16 mouse cellular contexts compared by ENCODE assay signal in genomic region chr13:112426265-112427135, GRCm38 (mm10). TPM values are rescaled to one million over a fixed set of nuclear protein-coding genes. Genes with fewer than 3 reads are reported as not detected.
DNase-seq lines count a peak whose midpoint lies in the region; ATAC-seq lines count a peak whose summit lies in the region.
"Had no signal": no experiment of that assay in that cellular context is flagged by ENCODE, and none has a peak within 500 bp of the region (broad histone marks: within the 10 kb centered on the region; RNA-seq: fewer than 3 reads in every experiment).

No protein-coding gene starts in this region.

- no peak for ATAC-seq in midbrain, embryonic 14.5 days (ENCODE audit: low FRiP score, low TSS enrichment)
- no peak for ATAC-seq in kidney, embryonic 14.5 days (ENCODE audit: low FRiP score, low TSS enrichment)

- H3K27me3 ChIP-seq in midbrain, embryonic 10.5 days (ENCODE audit: low read depth, poor library complexity, severe bottlenecking), result no peaks in the 10 kb centered on the region
- no peaks in the 10 kb centered on the region for H3K27me3 ChIP-seq in midbrain, embryonic 14.5 days (ENCODE audit: control insufficient read depth, insufficient read depth, low read length)
- no peaks in the 10 kb centered on the region for H3K27me3 ChIP-seq in limb, embryonic 10.5 days (ENCODE audit: low read depth, poor library complexity, severe bottlenecking)
- no peaks in the 10 kb centered on the region for H3K27me3 ChIP-seq in kidney, embryonic 14.5 days (ENCODE audit: control insufficient read depth, insufficient read depth, low read length)
- H3K27me3 ChIP-seq: limb, embryonic 13.5 days; neural tube, embryonic 12.5 days had no signal

- H3K9ac ChIP-seq in midbrain, embryonic 14.5 days (replicated peaks; ENCODE audit: low read length), result no peak overlapping the region
- H3K9ac ChIP-seq in kidney, embryonic 14.5 days (ENCODE audit: low read depth, low read length), result no peak overlapping the region
- H3K9ac ChIP-seq: limb, embryonic 13.5 days; liver, postnatal 0 days; neural tube, embryonic 12.5 days had no signal

- 78% methylated on average over 13 of the region's 13 CpGs for WGBS in midbrain, embryonic 10.5 days
- WGBS in midbrain, embryonic 14.5 days, result 77% methylated on average over 13 of the region's 13 CpGs
- 71% methylated on average over 13 of the region's 13 CpGs for whole genome bisulfite sequencing in limb, embryonic 10.5 days
- WGBS in kidney, embryonic 14.5 days, result 68% methylated on average over 13 of the region's 13 CpGs

- 0 out of 2 replicates have a peak overlapping the region, but pooled peaks have one; percentile 28 for H3K27ac ChIP-seq in midbrain, embryonic 10.5 days (replicated peaks)
- H3K27ac ChIP-seq in midbrain, embryonic 14.5 days (replicated peaks; ENCODE audit: low read depth, low read length), result no peak overlapping the region
- peak overlapping the region; percentile 44; the same call in 1 of the 2 replicates for H3K27ac ChIP-seq in limb, embryonic 10.5 days
- H3K27ac ChIP-seq in kidney, embryonic 14.5 days (ENCODE audit: low read depth, low read length), result no peak overlapping the region
- H3K27ac ChIP-seq: limb, embryonic 13.5 days; neural tube, embryonic 12.5 days had no signal

- no peak overlapping the region for H3K4me2 ChIP-seq in midbrain, embryonic 14.5 days (ENCODE audit: low read length)
- H3K4me2 ChIP-seq in kidney, embryonic 14.5 days (replicated peaks; ENCODE audit: low read depth, low read length), result no peak overlapping the region
- H3K4me2 ChIP-seq: limb, embryonic 13.5 days; neural tube, embryonic 12.5 days had no signal

- no peaks in the 10 kb centered on the region for H3K9me3 ChIP-seq in midbrain, embryonic 10.5 days (replicated peaks)
- no peaks in the 10 kb centered on the region for H3K9me3 ChIP-seq in midbrain, embryonic 14.5 days (ENCODE audit: control insufficient read depth, low read length)
- H3K9me3 ChIP-seq in limb, embryonic 10.5 days (replicated peaks), result no peaks in the 10 kb centered on the region
- H3K9me3 ChIP-seq in kidney, embryonic 14.5 days (ENCODE audit: control insufficient read depth, low read length), result no peaks in the 10 kb centered on the region
- H3K9me3 ChIP-seq: limb, embryonic 13.5 days; neural tube, embryonic 12.5 days had no signal

- peak; percentile 81 for DNase-seq in heart, adult 11 months
- no peak for DNase-seq in heart, adult 8-10 months (ENCODE audit: low spot score)
- no peak for DNase-seq in midbrain, embryonic 10.5 days (ENCODE audit: low spot score)
- no peak for DNase-seq in midbrain, embryonic 14.5 days
- DNase-seq in limb, embryonic 10.5 days (ENCODE audit: low spot score), result peak; percentile 28
- peak; percentile 66 for DNase-seq in thymus, postnatal 25 days
- no peak for DNase-seq in lung, postnatal 36 days
- DNase-seq: cerebellum, adult 8-10 months; embryo, embryonic 11 days; kidney, adult 9 months; layer of hippocampus, adult 9-11 months had no signal

- no peak overlapping the region for H3K4me3 ChIP-seq in midbrain, embryonic 10.5 days
- H3K4me3 ChIP-seq in midbrain, embryonic 14.5 days (replicated peaks; ENCODE audit: low read depth, low read length), result no peak overlapping the region
- H3K4me3 ChIP-seq in limb, embryonic 10.5 days, result no peak overlapping the region
- no peak overlapping the region for H3K4me3 ChIP-seq in kidney, embryonic 14.5 days (ENCODE audit: low read length)
- H3K4me3 ChIP-seq: erythroblast, embryonic 14.5 days; limb, embryonic 13.5 days; neural tube, embryonic 12.5 days had no signal

- no peaks in the 10 kb centered on the region for H3K36me3 ChIP-seq in midbrain, embryonic 10.5 days
- H3K36me3 ChIP-seq in midbrain, embryonic 14.5 days (ENCODE audit: control insufficient read depth, insufficient read depth, low read length), result no peaks in the 10 kb centered on the region
- H3K36me3 ChIP-seq in limb, embryonic 10.5 days, result no peaks in the 10 kb centered on the region
- no peaks in the 10 kb centered on the region for H3K36me3 ChIP-seq in kidney, embryonic 14.5 days (ENCODE audit: control insufficient read depth, insufficient read depth, low read length)
- H3K36me3 ChIP-seq: limb, embryonic 13.5 days; neural tube, embryonic 12.5 days had no signal

- peaks cover 11% of the 10 kb centered on the region for H3K4me1 ChIP-seq in midbrain, embryonic 10.5 days
- H3K4me1 ChIP-seq in midbrain, embryonic 14.5 days (ENCODE audit: control insufficient read depth, insufficient read depth, low read length), result no peaks in the 10 kb centered on the region
- H3K4me1 ChIP-seq in limb, embryonic 10.5 days, result no peaks in the 10 kb centered on the region
- no peaks in the 10 kb centered on the region for H3K4me1 ChIP-seq in kidney, embryonic 14.5 days (ENCODE audit: control insufficient read depth, insufficient read depth, low read length)
- H3K4me1 ChIP-seq: limb, embryonic 13.5 days; neural tube, embryonic 12.5 days had no signal

RNA-seq across cellular contexts. Expression of gene Il6st, which starts 37.4 kb away (rescaled TPM):
- total RNA-seq in heart, adult 8-10 months (2022), result 100 to 1,000 TPM; 217 to 273 (median 230) TPM
- 21.6 and 28.4 TPM in 2 replicates for polyA plus RNA-seq in midbrain, embryonic 10.5 days (2016; fragmentation: Nextera tagmentation; extraction: Ambion mirVana)
- 9.7 and 20.7 TPM in 2 replicates for polyA plus RNA-seq in midbrain, embryonic 14.5 days (2014; fragmentation: Nextera tagmentation; extraction: Ambion mirVana)
- polyA plus RNA-seq in limb, embryonic 10.5 days (2016; fragmentation: Nextera tagmentation; extraction: Ambion mirVana), result 16.1 and 21.3 TPM in 2 replicates
- 12.4 and 31.8 TPM in 2 replicates for polyA plus RNA-seq in kidney, embryonic 14.5 days (2014; fragmentation: Nextera tagmentation; extraction: Ambion mirVana)

Comparison
In these comparisons a context has a peak if more than half of its experiments do, and no peak if none do; other contexts are left out.
1. DNase-seq: peak in heart, adult 11 months (single experiment), limb, embryonic 10.5 days (single experiment) and thymus, postnatal 25 days (single experiment); none in heart, adult 8-10 months (single experiment), midbrain, embryonic 10.5 days (single experiment), midbrain, embryonic 14.5 days (single experiment) and lung, postnatal 36 days (single experiment).
2. H3K27ac ChIP-seq: peak in midbrain, embryonic 10.5 days (single experiment) and limb, embryonic 10.5 days (single experiment); none in midbrain, embryonic 14.5 days (single experiment) and kidney, embryonic 14.5 days (single experiment).